Mouse (Mus musculus): ENCODE measurements at regions not wholly inside any gene's neighbourhood (a gene's known extent, or its start where the extent isn't known, plus 50 kb on each side); places are given as distances from the start of the nearest gene placed in this dataset.

GRCm38 (mm10) chr15:59138393-59139107, 249.5 kb downstream of the Gm49356 start:
- WGBS = 42% methylated on average over 8 of the region's 8 CpGs
- H3K27ac ChIP-seq = no peak overlapping the region
- no peak overlapping the region for H3K4me3 ChIP-seq (replicated peaks; ENCODE audit: low read length)
- H3K27me3 ChIP-seq (ENCODE audit: control insufficient read depth, insufficient read depth, low read length) = no peaks in the 10 kb centered on the region
- H3K9ac ChIP-seq = no peak overlapping the region
- H3K9me3 ChIP-seq (ENCODE audit: control insufficient read depth, low read length) = 0 out of 2 replicates have a peak, but pooled peaks cover 7% of the 10 kb centered on the region
- peak; percentile 55; the same call in 1 of the 2 replicates for ATAC-seq (ENCODE audit: low FRiP score)
- H3K36me3 ChIP-seq (replicated peaks; ENCODE audit: control insufficient read depth, insufficient read depth) = no peaks in the 10 kb centered on the region
- H3K4me1 ChIP-seq (replicated peaks; ENCODE audit: control insufficient read depth, insufficient read depth, low read length) = peaks cover 11% of the 10 kb centered on the region; the same call in 1 of the 2 replicates
- H3K4me2 ChIP-seq (replicated peaks) = no peak overlapping the region
- peak; percentile 34 for DNase-seq (ENCODE audit: low spot score)

GRCm38 (mm10) chr15:59141621-59142020, 252.5 kb downstream of the Gm49356 start:
- H3K4me1 ChIP-seq (replicated peaks; ENCODE audit: control insufficient read depth, insufficient read depth, low read length) = peaks cover 11% of the 10 kb centered on the region; the same call in 1 of the 2 replicates
- H3K27ac ChIP-seq = no peak overlapping the region
- no peaks in the 10 kb centered on the region for H3K27me3 ChIP-seq (ENCODE audit: control insufficient read depth, insufficient read depth, low read length)
- H3K36me3 ChIP-seq (replicated peaks; ENCODE audit: control insufficient read depth, insufficient read depth) = no peaks in the 10 kb centered on the region
- no peak overlapping the region for H3K4me2 ChIP-seq (replicated peaks)
- no peak overlapping the region for H3K4me3 ChIP-seq (replicated peaks; ENCODE audit: low read length)
- no peak for DNase-seq (ENCODE audit: low spot score)
- WGBS = 81% methylated on average over 4 of the region's 4 CpGs
- 0 out of 2 replicates have a peak, but pooled peaks cover 2% of the 10 kb centered on the region for H3K9me3 ChIP-seq (ENCODE audit: control insufficient read depth, low read length)
- ATAC-seq (ENCODE audit: low FRiP score) = no peak
- H3K9ac ChIP-seq = no peak overlapping the region

- Histone ChIP-seq H3K4me1 (replicated peaks; ENCODE audit: control insufficient read depth, insufficient read depth, low read length) (peaks cover 11% of the 10 kb centered on the region; the same call in 1 of the 2 replicates), H3K4me3 (replicated peaks; ENCODE audit: low read length) (no peak overlapping the region), H3K27me3 (ENCODE audit: control insufficient read depth, insufficient read depth, low read length) (no peaks in the 10 kb centered on the region), H3K9ac (no peak overlapping the region), H3K4me2 (replicated peaks) (no peak overlapping the region), H3K9me3 (ENCODE audit: control insufficient read depth, low read length) (no peaks in the 10 kb centered on the region), H3K27ac (no peak overlapping the region), H3K36me3 (replicated peaks; ENCODE audit: control insufficient read depth, insufficient read depth) (no peaks in the 10 kb centered on the region)
- ATAC-seq (ENCODE audit: low FRiP score) (no peak), DNase-seq (ENCODE audit: low spot score) (no peak)
- WGBS = 82% methylated on average over 9 of the region's 9 CpGs
Measured at GRCm38 (mm10) chr15:59142481-59142880, 253.4 kb downstream of the Gm49356 start.

- WGBS = 96% methylated on average over 1 of the region's 1 CpGs
- H3K9ac ChIP-seq = no peak overlapping the region
Measured at GRCm38 (mm10) chr15:59143891-59144290, 254.8 kb downstream of the Gm49356 start.

GRCm38 (mm10) chr15:59145679-59146078, 256.6 kb downstream of the Gm49356 start:
- no peaks in the 10 kb centered on the region for H3K4me1 ChIP-seq (replicated peaks; ENCODE audit: control insufficient read depth, insufficient read depth, low read length)
- no peak overlapping the region for H3K27ac ChIP-seq
- H3K9me3 ChIP-seq (ENCODE audit: control insufficient read depth, low read length) = no peaks in the 10 kb centered on the region
- ATAC-seq (ENCODE audit: low FRiP score) (no peak), DNase-seq (ENCODE audit: low spot score) (no peak)
- H3K4me3 ChIP-seq (replicated peaks; ENCODE audit: low read length) = no peak overlapping the region
- H3K27me3 ChIP-seq (ENCODE audit: control insufficient read depth, insufficient read depth, low read length) = no peaks in the 10 kb centered on the region
- no peaks in the 10 kb centered on the region for H3K36me3 ChIP-seq (replicated peaks; ENCODE audit: control insufficient read depth, insufficient read depth)
- 71% methylated on average over 5 of the region's 5 CpGs for WGBS
- H3K4me2 ChIP-seq (replicated peaks) = no peak overlapping the region
- no peak overlapping the region for H3K9ac ChIP-seq

More at GRCm38 (mm10) chr15:59143891-59144290, 254.8 kb downstream of the Gm49356 start:
- Histone ChIP-seq H3K4me2 (replicated peaks) (no peak overlapping the region), H3K4me1 (replicated peaks; ENCODE audit: control insufficient read depth, insufficient read depth, low read length) (peaks cover 1% of the 10 kb centered on the region; the same call in 1 of the 2 replicates), H3K27ac (no peak overlapping the region), H3K4me3 (replicated peaks; ENCODE audit: low read length) (no peak overlapping the region), H3K27me3 (ENCODE audit: control insufficient read depth, insufficient read depth, low read length) (no peaks in the 10 kb centered on the region), H3K36me3 (replicated peaks; ENCODE audit: control insufficient read depth, insufficient read depth) (no peaks in the 10 kb centered on the region), H3K9me3 (ENCODE audit: control insufficient read depth, low read length) (no peaks in the 10 kb centered on the region)
- ATAC-seq (ENCODE audit: low FRiP score) (no peak), DNase-seq (ENCODE audit: low spot score) (no peak)

GRCm38 (mm10) chr15:59146111-59146510, 257.0 kb downstream of the Gm49356 start:
- 85% methylated on average over 19 of the region's 19 CpGs for WGBS

GRCm38 (mm10) chr15:59146586-59147085, 257.5 kb downstream of the Gm49356 start:
- H3K27me3 ChIP-seq (ENCODE audit: control insufficient read depth, insufficient read depth, low read length) = no peaks in the 10 kb centered on the region
- no peak overlapping the region for H3K27ac ChIP-seq
- no peak overlapping the region for H3K4me2 ChIP-seq (replicated peaks)
- DNase-seq (ENCODE audit: low spot score) = no peak
- H3K9me3 ChIP-seq (ENCODE audit: control insufficient read depth, low read length) = no peaks in the 10 kb centered on the region
- H3K4me1 ChIP-seq (replicated peaks; ENCODE audit: control insufficient read depth, insufficient read depth, low read length) = no peaks in the 10 kb centered on the region
- H3K36me3 ChIP-seq (replicated peaks; ENCODE audit: control insufficient read depth, insufficient read depth) = no peaks in the 10 kb centered on the region
- WGBS = 28% methylated on average over 9 of the region's 11 CpGs
- ATAC-seq (ENCODE audit: low FRiP score) = no peak
- no peak overlapping the region for H3K9ac ChIP-seq
- no peak overlapping the region for H3K4me3 ChIP-seq (replicated peaks; ENCODE audit: low read length)

More at GRCm38 (mm10) chr15:59146111-59146510, 257.0 kb downstream of the Gm49356 start:
- Histone ChIP-seq H3K27me3 (ENCODE audit: control insufficient read depth, insufficient read depth, low read length) (no peaks in the 10 kb centered on the region), H3K27ac (no peak overlapping the region), H3K4me1 (replicated peaks; ENCODE audit: control insufficient read depth, insufficient read depth, low read length) (no peaks in the 10 kb centered on the region), H3K4me2 (replicated peaks) (no peak overlapping the region), H3K36me3 (replicated peaks; ENCODE audit: control insufficient read depth, insufficient read depth) (no peaks in the 10 kb centered on the region), H3K4me3 (replicated peaks; ENCODE audit: low read length) (no peak overlapping the region), H3K9ac (no peak overlapping the region), H3K9me3 (ENCODE audit: control insufficient read depth, low read length) (no peaks in the 10 kb centered on the region)
- ATAC-seq (ENCODE audit: low FRiP score) (no peak), DNase-seq (ENCODE audit: low spot score) (no peak)

- DNase-seq (ENCODE audit: low spot score) (no peak), ATAC-seq (ENCODE audit: low FRiP score) (no peak)
- Histone ChIP-seq H3K27me3 (ENCODE audit: control insufficient read depth, insufficient read depth, low read length) (no peaks in the 10 kb centered on the region), H3K36me3 (replicated peaks; ENCODE audit: control insufficient read depth, insufficient read depth) (no peaks in the 10 kb centered on the region), H3K4me3 (replicated peaks; ENCODE audit: low read length) (no peak overlapping the region), H3K9ac (no peak overlapping the region), H3K9me3 (ENCODE audit: control insufficient read depth, low read length) (no peaks in the 10 kb centered on the region), H3K4me2 (replicated peaks) (no peak overlapping the region), H3K4me1 (replicated peaks; ENCODE audit: control insufficient read depth, insufficient read depth, low read length) (no peaks in the 10 kb centered on the region), H3K27ac (no peak overlapping the region)
- WGBS = 95% methylated on average over 5 of the region's 5 CpGs
Measured at GRCm38 (mm10) chr15:59148531-59148930, 259.4 kb downstream of the Gm49356 start.

GRCm38 (mm10) chr15:59151506-59151905, 262.4 kb downstream of the Gm49356 start:
- peaks cover 11% of the 10 kb centered on the region; the same call in 1 of the 2 replicates for H3K4me1 ChIP-seq (replicated peaks; ENCODE audit: control insufficient read depth, insufficient read depth, low read length)
- no peak overlapping the region for H3K9ac ChIP-seq
- H3K4me2 ChIP-seq (replicated peaks) = no peak overlapping the region
- H3K27ac ChIP-seq = no peak overlapping the region
- ATAC-seq (ENCODE audit: low FRiP score) (no peak), DNase-seq (ENCODE audit: low spot score) (no peak)
- H3K27me3 ChIP-seq (ENCODE audit: control insufficient read depth, insufficient read depth, low read length) = no peaks in the 10 kb centered on the region
- no peaks in the 10 kb centered on the region for H3K9me3 ChIP-seq (ENCODE audit: control insufficient read depth, low read length)
- WGBS = 91% methylated on average over 5 of the region's 5 CpGs
- no peaks in the 10 kb centered on the region for H3K36me3 ChIP-seq (replicated peaks; ENCODE audit: control insufficient read depth, insufficient read depth)
- H3K4me3 ChIP-seq (replicated peaks; ENCODE audit: low read length) = no peak overlapping the region

Data from hindbrain, embryonic 14.5 days (tissue).